Mouse (Mus musculus): ENCODE results near the gene Asb8. TPM values are rescaled to one million over a fixed set of nuclear protein-coding genes. Genes with fewer than 3 reads are reported as not detected.

The Asb8 gene
- polyA plus RNA-seq, 1 experiment from 2014 or later: 47.6 TPM

- peak overlapping the region; percentile 65 for H3K4me2 ChIP-seq (replicated peaks; ENCODE audit: low read depth, low read length)
- H3K27me3 ChIP-seq (ENCODE audit: control insufficient read depth, insufficient read depth, low read length): no peaks in the 10 kb centered on the region
- H3K36me3 ChIP-seq (ENCODE audit: control insufficient read depth, insufficient read depth, low read length): no peaks in the 10 kb centered on the region; the same call in 1 of the 2 replicates
- no peak for ATAC-seq (ENCODE audit: insufficient number of reproducible peaks, insufficient read depth, low FRiP score, low read depth)
- no peaks in the 10 kb centered on the region for H3K4me1 ChIP-seq (ENCODE audit: control insufficient read depth, insufficient read depth, low read length)
- H3K27ac ChIP-seq (ENCODE audit: low read length): no peak overlapping the region; the same call in 1 of the 2 replicates
- peak overlapping the region; percentile 63 for H3K4me3 ChIP-seq (ENCODE audit: low read depth, low read length)
- H3K9me3 ChIP-seq (ENCODE audit: control insufficient read depth, low read depth, low read length): no peaks in the 10 kb centered on the region
- peak overlapping the region; percentile 71; the same call in 1 of the 2 replicates for H3K9ac ChIP-seq (replicated peaks; ENCODE audit: low read depth, low read length)
- WGBS: 29% methylated on average over 11 of the region's 11 CpGs
Measured at GRCm38 (mm10) chr15:98107703-98108296, 57.6 kb downstream of the Asb8 start.

DNA sequence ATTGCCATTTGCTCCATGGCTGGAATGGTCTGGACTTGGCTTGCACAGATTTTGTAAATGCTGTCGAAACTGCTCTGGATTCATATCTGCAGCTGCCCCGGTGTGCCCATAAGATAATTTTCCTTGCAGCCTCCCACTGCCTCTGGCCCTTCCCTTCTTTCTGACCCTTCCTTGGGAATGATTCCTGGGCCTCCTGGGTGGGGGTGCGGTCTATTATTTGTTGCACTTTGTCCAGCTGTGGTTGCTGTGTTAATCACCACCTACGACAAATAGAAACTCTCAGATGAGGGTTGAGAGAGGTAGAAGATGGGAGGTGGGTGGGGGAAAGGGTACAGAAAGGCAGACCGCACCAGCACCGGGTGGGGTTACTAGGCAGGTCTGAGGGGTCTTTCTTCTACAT lies 58.2 kb downstream of the Asb8 start:
- Histone ChIP-seq H3K9me3 (ENCODE audit: control insufficient read depth, low read depth, low read length) (no peaks in the 10 kb centered on the region), H3K4me3 (ENCODE audit: low read depth, low read length) (no peak overlapping the region), H3K27me3 (ENCODE audit: control insufficient read depth, insufficient read depth, low read length) (no peaks in the 10 kb centered on the region), H3K9ac (replicated peaks; ENCODE audit: low read depth, low read length) (no peak overlapping the region), H3K4me1 (ENCODE audit: control insufficient read depth, insufficient read depth, low read length) (no peaks in the 10 kb centered on the region), H3K4me2 (replicated peaks; ENCODE audit: low read depth, low read length) (0 out of 2 replicates have a peak overlapping the region, but pooled peaks have one; percentile 65), H3K36me3 (ENCODE audit: control insufficient read depth, insufficient read depth, low read length) (no peaks in the 10 kb centered on the region; the same call in 1 of the 2 replicates), H3K27ac (ENCODE audit: low read length) (no peak overlapping the region; the same call in 1 of the 2 replicates)
- 68% methylated on average over 6 of the region's 6 CpGs for WGBS
- ATAC-seq (ENCODE audit: insufficient number of reproducible peaks, insufficient read depth, low FRiP score, low read depth): no peak

GRCm38 (mm10) chr15:98106506-98106905 lies 58.9 kb downstream of the Asb8 start:
- no peak overlapping the region for H3K4me2 ChIP-seq (replicated peaks; ENCODE audit: low read depth, low read length)
- H3K9ac ChIP-seq (replicated peaks; ENCODE audit: low read depth, low read length): no peak overlapping the region
- ATAC-seq (ENCODE audit: insufficient number of reproducible peaks, insufficient read depth, low FRiP score, low read depth): no peak

DNA sequence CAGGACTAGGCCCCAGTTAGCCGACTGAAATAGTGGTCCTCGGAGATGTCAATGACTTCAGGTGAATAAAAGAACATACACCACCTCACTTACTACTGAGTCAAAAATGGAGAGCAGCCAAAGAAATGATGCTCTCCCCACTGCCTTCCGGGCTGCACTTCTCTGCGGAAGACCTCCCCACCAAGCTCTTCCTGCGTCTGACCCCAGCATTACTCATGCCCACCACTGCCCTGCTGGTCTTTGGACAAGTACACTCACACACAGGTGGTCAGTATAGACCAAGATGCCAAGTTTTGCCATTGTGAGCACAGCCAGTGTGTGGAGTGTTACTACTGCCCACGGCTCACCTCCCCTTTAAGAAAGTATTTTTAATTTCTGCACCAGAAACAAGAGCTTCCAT lies 63.0 kb downstream of the Asb8 start:
- H3K4me3 ChIP-seq (ENCODE audit: low read depth, low read length): no peak overlapping the region
- no peak overlapping the region for H3K4me2 ChIP-seq (replicated peaks; ENCODE audit: low read depth, low read length)
- H3K36me3 ChIP-seq (ENCODE audit: control insufficient read depth, insufficient read depth, low read length): no peaks in the 10 kb centered on the region
- 91% methylated on average over 6 of the region's 6 CpGs for WGBS
- no peak overlapping the region for H3K27ac ChIP-seq (ENCODE audit: low read length)
- no peak overlapping the region for H3K9ac ChIP-seq (replicated peaks; ENCODE audit: low read depth, low read length)
- ATAC-seq (ENCODE audit: insufficient number of reproducible peaks, insufficient read depth, low FRiP score, low read depth): no peak
- no peaks in the 10 kb centered on the region for H3K9me3 ChIP-seq (ENCODE audit: control insufficient read depth, low read depth, low read length)
- no peaks in the 10 kb centered on the region for H3K27me3 ChIP-seq (ENCODE audit: control insufficient read depth, insufficient read depth, low read length)
- H3K4me1 ChIP-seq (ENCODE audit: control insufficient read depth, insufficient read depth, low read length): no peaks in the 10 kb centered on the region

More at GRCm38 (mm10) chr15:98106506-98106905, 58.9 kb downstream of the Asb8 start:
- no peaks in the 10 kb centered on the region for H3K27me3 ChIP-seq (ENCODE audit: control insufficient read depth, insufficient read depth, low read length)
- WGBS: 64% methylated on average over 6 of the region's 6 CpGs
- no peak overlapping the region for H3K4me3 ChIP-seq (ENCODE audit: low read depth, low read length)
- no peaks in the 10 kb centered on the region for H3K36me3 ChIP-seq (ENCODE audit: control insufficient read depth, insufficient read depth, low read length)
- H3K27ac ChIP-seq (ENCODE audit: low read length): no peak overlapping the region
- H3K4me1 ChIP-seq (ENCODE audit: control insufficient read depth, insufficient read depth, low read length): no peaks in the 10 kb centered on the region
- no peaks in the 10 kb centered on the region for H3K9me3 ChIP-seq (ENCODE audit: control insufficient read depth, low read depth, low read length)

DNA sequence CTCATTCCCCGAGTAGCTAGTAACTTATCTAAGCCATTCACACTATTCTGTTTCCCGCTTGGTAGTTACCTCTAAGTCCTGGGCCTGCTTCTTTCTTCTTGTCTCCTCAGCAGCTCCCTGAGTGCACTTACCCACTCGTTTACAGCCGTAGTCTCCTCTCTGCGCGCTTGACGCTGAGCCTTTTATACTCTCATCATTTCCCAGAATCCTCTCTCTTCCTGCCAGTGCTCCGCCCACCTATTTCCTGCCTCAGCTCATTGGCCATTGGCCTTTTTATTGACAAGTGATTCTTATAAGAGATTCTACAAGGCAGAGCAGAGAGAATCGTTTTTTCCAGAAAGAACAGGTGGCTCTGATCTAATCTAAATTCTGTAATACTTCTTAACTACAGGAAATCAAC lies 66.9 kb downstream of the Asb8 start:
- Histone ChIP-seq H3K9ac (replicated peaks; ENCODE audit: low read depth, low read length) (no peak overlapping the region), H3K27me3 (ENCODE audit: control insufficient read depth, insufficient read depth, low read length) (no peaks in the 10 kb centered on the region), H3K36me3 (ENCODE audit: control insufficient read depth, insufficient read depth, low read length) (no peaks in the 10 kb centered on the region), H3K9me3 (ENCODE audit: control insufficient read depth, low read depth, low read length) (no peaks in the 10 kb centered on the region), H3K4me1 (ENCODE audit: control insufficient read depth, insufficient read depth, low read length) (no peaks in the 10 kb centered on the region), H3K4me2 (replicated peaks; ENCODE audit: low read depth, low read length) (no peak overlapping the region), H3K4me3 (ENCODE audit: low read depth, low read length) (no peak overlapping the region), H3K27ac (ENCODE audit: low read length) (no peak overlapping the region)
- no peak for ATAC-seq (ENCODE audit: insufficient number of reproducible peaks, insufficient read depth, low FRiP score, low read depth)
- WGBS: 83% methylated on average over 9 of the region's 9 CpGs

DNA sequence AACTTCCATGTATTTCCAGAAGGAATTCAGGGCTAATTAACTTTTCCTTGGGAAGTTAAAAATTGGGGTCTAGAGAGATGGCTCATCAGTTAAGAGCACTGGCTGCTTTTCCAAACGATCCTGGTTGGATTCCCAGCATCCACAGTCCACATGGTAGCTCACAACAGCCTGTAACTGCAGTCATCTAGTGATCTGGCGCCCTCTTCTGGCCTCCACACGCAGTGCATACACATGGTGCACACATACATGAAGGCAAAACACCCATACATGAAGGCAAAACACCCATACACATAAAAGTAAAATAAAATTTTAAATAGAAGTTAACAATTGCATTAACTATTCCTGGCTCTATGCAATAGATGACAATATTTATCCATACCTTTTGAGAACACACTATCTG lies 68.5 kb downstream of the Asb8 start:
- 44% methylated on average over 3 of the region's 3 CpGs for WGBS
- Histone ChIP-seq H3K4me1 (ENCODE audit: control insufficient read depth, insufficient read depth, low read length) (peaks cover 2% of the 10 kb centered on the region; the same call in 1 of the 2 replicates), H3K27ac (ENCODE audit: low read length) (no peak overlapping the region), H3K27me3 (ENCODE audit: control insufficient read depth, insufficient read depth, low read length) (no peaks in the 10 kb centered on the region), H3K4me2 (replicated peaks; ENCODE audit: low read depth, low read length) (no peak overlapping the region), H3K9me3 (ENCODE audit: control insufficient read depth, low read depth, low read length) (no peaks in the 10 kb centered on the region), H3K4me3 (ENCODE audit: low read depth, low read length) (no peak overlapping the region), H3K9ac (replicated peaks; ENCODE audit: low read depth, low read length) (no peak overlapping the region), H3K36me3 (ENCODE audit: control insufficient read depth, insufficient read depth, low read length) (no peaks in the 10 kb centered on the region)
- no peak for ATAC-seq (ENCODE audit: insufficient number of reproducible peaks, insufficient read depth, low FRiP score, low read depth)

- Histone ChIP-seq H3K4me1 (ENCODE audit: control insufficient read depth, insufficient read depth, low read length) (peaks cover 7% of the 10 kb centered on the region; the same call in 1 of the 2 replicates), H3K9me3 (ENCODE audit: control insufficient read depth, low read depth, low read length) (no peaks in the 10 kb centered on the region), H3K9ac (replicated peaks; ENCODE audit: low read depth, low read length) (no peak overlapping the region), H3K4me3 (ENCODE audit: low read depth, low read length) (no peak overlapping the region), H3K36me3 (ENCODE audit: control insufficient read depth, insufficient read depth, low read length) (no peaks in the 10 kb centered on the region), H3K27ac (ENCODE audit: low read length) (no peak overlapping the region), H3K27me3 (ENCODE audit: control insufficient read depth, insufficient read depth, low read length) (no peaks in the 10 kb centered on the region), H3K4me2 (replicated peaks; ENCODE audit: low read depth, low read length) (no peak overlapping the region)
- WGBS: 88% methylated on average over 12 of the region's 12 CpGs
- no peak for ATAC-seq (ENCODE audit: insufficient number of reproducible peaks, insufficient read depth, low FRiP score, low read depth)
Measured at GRCm38 (mm10) chr15:98094905-98095304, 70.5 kb downstream of the Asb8 start.

DNA sequence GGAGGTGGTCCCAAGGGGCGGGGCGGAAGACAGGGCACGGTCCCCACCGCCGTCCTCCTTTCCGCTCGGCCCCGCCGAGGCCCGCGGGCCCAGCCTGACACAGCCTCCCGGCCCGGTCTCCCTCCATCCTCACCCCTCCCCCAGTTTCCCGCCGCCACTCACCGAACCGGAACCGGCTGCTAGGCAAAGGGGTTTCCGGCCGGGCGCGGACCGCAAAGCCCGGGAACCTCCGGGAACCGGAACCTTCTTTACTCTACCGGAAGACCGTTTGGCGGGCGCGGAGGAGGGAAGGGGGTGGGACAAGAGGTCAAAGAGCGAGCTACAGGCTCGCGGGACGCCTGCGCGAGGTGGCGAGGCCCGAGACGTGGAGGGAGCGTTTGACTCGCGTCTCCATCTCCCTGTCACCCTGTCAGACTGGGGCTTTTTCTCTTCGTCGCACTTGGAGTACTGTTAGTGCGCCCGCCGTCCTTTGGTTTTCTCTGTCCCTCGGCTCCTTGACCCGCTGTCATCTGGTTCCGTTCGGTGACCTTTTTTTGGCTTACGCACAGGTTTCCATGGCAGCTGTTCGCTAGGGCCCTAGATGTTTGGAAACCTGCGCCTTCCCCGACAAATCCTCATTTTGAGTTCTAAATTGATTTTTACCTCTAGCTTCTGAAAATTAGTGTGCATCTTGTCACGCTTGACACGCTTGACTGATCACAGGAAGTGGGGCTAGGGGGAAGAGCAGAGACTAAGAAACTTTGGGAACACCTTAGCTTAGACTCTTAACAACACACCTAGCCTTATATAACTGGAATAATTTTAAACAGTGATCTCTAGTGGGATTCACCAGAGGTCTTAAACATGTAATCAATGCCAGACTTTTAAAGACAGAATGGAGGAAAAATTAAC lies 72.1 kb downstream of the Asb8 start, which contains the start of gene Senp1:
TSS of gene Senp1 (minus strand) at position 624 of the 891 bp plus-strand sequence.
- H3K4me1 ChIP-seq (ENCODE audit: control insufficient read depth, insufficient read depth, low read length): peaks cover 7% of the 10 kb centered on the region; the same call in 1 of the 2 replicates
- no peaks in the 10 kb centered on the region for H3K27me3 ChIP-seq (ENCODE audit: control insufficient read depth, insufficient read depth, low read length)
- peak within 1 kb of the TSS; percentile 97 for H3K4me3 ChIP-seq (ENCODE audit: low read depth, low read length)
- H3K9me3 ChIP-seq (ENCODE audit: control insufficient read depth, low read depth, low read length): no peaks in the 10 kb centered on the region
- WGBS: under 1% methylated on average over 55 of the region's 58 CpGs
- H3K4me2 ChIP-seq (replicated peaks; ENCODE audit: low read depth, low read length): peak within 1 kb of the TSS; percentile 62
- no peaks in the 10 kb centered on the region for H3K36me3 ChIP-seq (ENCODE audit: control insufficient read depth, insufficient read depth, low read length)
- peak within 1 kb of the TSS; percentile 95 for H3K27ac ChIP-seq (ENCODE audit: low read length)
- H3K9ac ChIP-seq (replicated peaks; ENCODE audit: low read depth, low read length): peak within 1 kb of the TSS; percentile 86
- peak; percentile 87 for ATAC-seq (ENCODE audit: insufficient number of reproducible peaks, insufficient read depth, low FRiP score, low read depth)

All from stomach, embryonic 14.5 days (tissue).